Mouse (Mus musculus) layer of hippocampus, postnatal 14 days (tissue): ENCODE measurements at regions not wholly inside any gene's neighbourhood (a gene's known extent, or its start where the extent isn't known, plus 50 kb on each side); places are given as distances from the start of the nearest gene placed in this dataset.

ENCODE experiments used
- DNase-seq, 2 experiments: peaks; one replicate each; pipeline ENCODE4 v3.0.0; 2021 to 2022; ENCODE audit warnings: low spot score in 2 of 2, mixed read lengths in 1 of 2

GRCm38 (mm10) chr8:8403410-8403809 lies 257.6 kb downstream of the Efnb2 start:
- DNase-seq: no peak

GRCm38 (mm10) chr8:8392303-8392702 lies 268.7 kb downstream of the Efnb2 start:
- peak in 1 of 2 experiments; percentile 16 for DNase-seq

- no peak for DNase-seq
Observed at GRCm38 (mm10) chr8:8391321-8391720, 269.7 kb downstream of the Efnb2 start.

- DNase-seq: no peak
Observed at GRCm38 (mm10) chr8:8378248-8378647, 282.8 kb downstream of the Efnb2 start.

- DNase-seq: no peak
Observed at GRCm38 (mm10) chr8:8376791-8377190, 284.3 kb downstream of the Efnb2 start.

GRCm38 (mm10) chr8:8376379-8376778 lies 284.7 kb downstream of the Efnb2 start:
- DNase-seq: peak in 1 of 2 experiments; percentile 18

- no peak for DNase-seq
Observed at GRCm38 (mm10) chr8:8367282-8367871, 293.7 kb downstream of the Efnb2 start.

GRCm38 (mm10) chr8:8361941-8362537 lies 299.0 kb downstream of the Efnb2 start:
- DNase-seq: no peak

GRCm38 (mm10) chr8:8360586-8360985 lies 300.5 kb downstream of the Efnb2 start:
- peak in 1 of 2 experiments; percentile 3 for DNase-seq

GRCm38 (mm10) chr8:8354977-8355376 lies 306.1 kb downstream of the Efnb2 start:
- DNase-seq: no peak

GRCm38 (mm10) chr8:8344661-8345060 lies 316.4 kb downstream of the Efnb2 start:
- DNase-seq: no peak

GRCm38 (mm10) chr8:8335256-8335972 lies 325.6 kb downstream of the Efnb2 start:
- no peak for DNase-seq

- DNase-seq: peak in 1 of 2 experiments; percentile 5
Observed at GRCm38 (mm10) chr8:8334515-8334914, 326.5 kb downstream of the Efnb2 start.

GRCm38 (mm10) chr8:8331249-8331648 lies 329.8 kb downstream of the Efnb2 start:
- DNase-seq: no peak

- DNase-seq: peak in 1 of 2 experiments; percentile 14
Observed at GRCm38 (mm10) chr8:8328010-8328666, 332.9 kb downstream of the Efnb2 start.

- DNase-seq: no peak
Observed at GRCm38 (mm10) chr8:8326066-8326834, 334.8 kb downstream of the Efnb2 start.

- no peak for DNase-seq
Observed at GRCm38 (mm10) chr8:8325420-8325819, 335.6 kb downstream of the Efnb2 start.

GRCm38 (mm10) chr8:8324520-8324919 lies 336.5 kb downstream of the Efnb2 start:
- DNase-seq: no peak

- DNase-seq: no peak
Observed at GRCm38 (mm10) chr8:8308253-8308652, 352.8 kb downstream of the Efnb2 start.

GRCm38 (mm10) chr8:8307487-8307886 lies 353.6 kb downstream of the Efnb2 start:
- DNase-seq: no peak
